Mouse (Mus musculus) activated CD4-positive, CD25-positive, alpha-beta regulatory T cell, adult 9 weeks (primary cell): ENCODE data around the gene Elane. TPM values are rescaled to one million over a fixed set of nuclear protein-coding genes. Genes with fewer than 3 reads are reported as not detected.

Experiments
- polyA plus RNA-seq: library from polyadenylated mRNA; unstranded; fragments of 100-300 nt; shearing (Covaris generic); gene quantifications from one replicate; pipeline ENCODE4 v1.2.1, GENCODE M21; 2017

Gene Elane
- polyA plus RNA-seq: not detected

DNA sequence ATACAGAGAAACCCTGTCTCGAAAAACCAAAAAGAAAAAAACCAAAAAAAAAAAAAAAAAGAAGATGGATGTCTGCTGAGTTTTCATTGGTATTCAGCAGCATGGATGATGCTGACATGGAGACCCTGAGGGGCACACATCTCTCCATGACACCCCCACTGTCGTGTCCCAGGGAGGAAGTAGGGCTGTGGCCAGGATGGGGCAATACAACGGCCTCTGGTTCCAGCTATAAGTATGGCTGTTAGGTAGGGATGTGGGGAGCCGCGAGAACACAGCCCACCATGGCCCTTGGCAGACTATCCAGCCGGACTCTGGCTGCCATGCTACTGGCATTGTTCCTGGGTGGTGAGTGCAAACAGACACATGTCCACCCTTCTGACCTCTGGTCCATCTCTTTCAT lies at the start of gene Elane:
Gene Elane (plus strand): TSS at position 194 of the 400 bp plus-strand sequence.

DNA sequence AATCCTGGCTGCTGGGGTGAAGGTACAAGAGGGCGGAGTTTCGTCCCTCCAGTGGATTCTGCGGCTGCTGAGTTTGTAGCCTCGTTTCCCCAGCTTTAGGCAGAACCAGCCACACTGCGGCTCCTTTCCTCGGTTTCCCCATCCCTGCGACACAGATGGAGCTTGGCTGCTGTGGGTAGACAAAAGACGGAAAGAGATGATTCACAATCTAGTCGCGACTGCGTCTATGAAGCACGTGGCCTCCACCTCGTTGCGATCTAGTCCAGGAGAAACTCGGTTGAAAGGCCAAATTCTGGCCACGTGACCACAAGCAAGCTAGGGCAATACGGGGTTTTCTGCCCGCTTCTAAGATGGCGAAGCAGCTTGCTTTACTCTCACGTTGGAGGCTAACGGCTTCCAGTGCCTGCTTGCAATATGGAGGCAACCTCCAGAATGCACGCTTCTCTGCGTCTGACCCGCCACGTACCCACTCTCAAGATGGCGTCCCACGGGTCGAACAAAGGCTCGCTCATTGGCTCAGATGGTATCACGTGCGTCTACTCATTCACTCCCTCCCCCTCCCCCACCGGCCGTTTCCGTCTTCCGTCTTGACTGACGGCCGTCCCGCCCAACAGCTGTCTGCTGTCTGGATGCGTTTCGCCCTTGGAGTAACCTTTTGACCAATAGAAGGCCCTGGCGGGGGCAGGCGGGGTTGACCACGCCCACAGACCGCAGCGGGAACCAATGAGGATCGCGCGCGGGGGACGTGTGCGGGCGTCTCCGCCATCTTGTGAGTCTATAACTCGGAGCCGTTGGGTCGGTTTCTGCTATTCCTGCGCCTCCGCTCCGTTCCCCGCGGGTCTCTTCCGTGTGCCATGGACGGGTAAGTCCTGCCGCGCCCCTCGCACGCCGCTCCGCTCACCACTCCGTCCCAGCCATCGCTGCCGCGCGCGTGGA lies 31.9 kb upstream of the Elane start, which contains the start of gene Ptbp1:
Gene Ptbp1 (plus strand): TSS at position 568 of the 936 bp plus-strand sequence.

DNA sequence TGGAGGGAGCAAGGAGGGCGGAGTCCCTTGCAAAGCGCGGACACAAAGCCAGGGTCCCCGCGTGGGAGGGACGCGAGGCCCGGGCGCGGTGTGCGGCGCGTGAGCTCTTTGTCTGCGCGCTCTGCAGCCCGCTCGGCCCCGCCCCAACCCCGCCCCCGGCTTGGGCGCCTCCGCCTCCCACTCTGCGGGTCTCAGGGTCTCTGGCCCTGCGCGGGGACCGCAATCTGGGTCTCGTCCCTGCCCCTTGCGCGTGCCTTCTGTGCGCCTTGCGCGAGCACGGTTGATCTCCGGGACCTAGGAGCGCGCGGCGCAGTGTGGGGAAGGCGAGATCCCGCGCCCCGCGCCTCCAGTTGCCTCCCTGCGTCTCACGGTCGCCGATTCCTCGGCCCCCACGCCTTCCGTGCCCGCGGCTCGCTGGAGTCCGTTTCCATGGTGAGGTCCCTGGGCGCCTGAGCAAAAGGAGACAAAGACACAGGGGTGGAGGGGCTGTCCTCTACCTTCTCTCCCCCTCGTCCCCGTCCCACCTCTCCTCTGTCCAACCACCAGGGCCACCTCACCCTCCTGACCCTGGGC lies 11.7 kb upstream of the Elane start, which contains the start of the genes Prtn3 and Plppr3:
Gene Prtn3 (plus strand): TSS at position 187 of the 573 bp plus-strand sequence.
Gene Plppr3 (minus strand): TSS at position 345 of the 573 bp plus-strand sequence.

DNA sequence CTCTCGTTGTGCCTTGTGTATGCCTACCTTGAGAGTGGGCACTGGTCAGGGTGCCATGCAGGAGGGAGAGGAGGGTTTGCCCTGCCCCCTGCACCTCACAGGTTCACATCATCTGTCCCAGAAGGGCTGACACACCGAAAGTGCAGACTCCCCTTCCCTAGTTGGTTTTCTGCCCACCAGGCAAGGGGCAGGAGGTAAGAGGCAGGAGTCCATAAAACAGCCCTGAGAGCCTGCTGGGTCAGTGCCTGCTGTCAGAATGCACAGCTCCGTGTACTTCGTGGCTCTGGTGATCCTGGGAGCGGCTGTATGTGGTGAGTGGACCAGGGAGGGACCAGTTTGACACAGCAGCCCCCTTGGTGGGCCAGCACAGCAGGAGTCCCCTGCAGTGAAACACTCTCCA lies 4.6 kb downstream of the Elane start, which contains the start of gene Cfd:
Gene Cfd (plus strand): TSS at position 184 of the 400 bp plus-strand sequence.

DNA sequence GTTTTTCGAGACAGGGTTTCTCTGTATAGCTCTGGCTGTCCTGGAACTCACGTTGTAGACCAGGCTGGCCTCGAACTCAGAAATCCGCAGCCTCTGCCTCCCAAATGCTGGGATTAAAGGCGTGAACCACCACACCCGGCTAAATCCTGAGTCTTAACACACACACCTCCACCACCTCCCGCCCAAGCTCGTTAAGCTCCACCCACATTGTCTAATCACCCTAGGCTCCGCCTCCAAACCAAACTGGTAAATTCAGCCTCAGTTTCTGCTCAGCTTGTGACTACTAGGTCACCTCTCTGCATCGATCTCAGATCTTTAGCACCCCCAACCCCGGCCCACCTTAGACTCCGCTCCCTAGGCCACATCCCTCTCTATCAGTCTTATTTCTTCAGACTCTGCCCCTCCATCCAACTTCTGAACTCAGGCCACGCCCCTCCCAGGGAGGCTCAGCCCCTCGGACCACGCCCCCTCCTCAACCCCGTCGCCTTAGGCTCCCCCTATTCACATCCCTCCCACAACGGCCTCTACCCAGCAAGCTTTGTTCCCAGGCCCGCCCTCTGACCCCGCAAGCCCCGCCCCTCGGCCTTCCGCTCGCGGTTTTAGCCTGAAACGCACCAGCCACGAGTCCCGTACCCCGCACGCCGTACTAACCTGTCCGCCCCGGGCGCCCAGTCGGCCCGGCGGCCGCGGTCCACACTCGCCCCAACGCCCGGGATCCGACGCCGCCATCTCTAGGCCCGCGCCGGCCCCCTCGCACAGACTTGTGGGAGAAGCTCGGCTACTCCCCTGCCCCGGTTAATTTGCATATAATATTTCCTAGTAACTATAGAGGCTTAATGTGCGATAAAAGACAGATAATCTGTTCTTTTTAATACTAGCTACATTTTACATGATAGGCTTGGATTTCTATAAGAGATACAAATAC lies 22.4 kb downstream of the Elane start, which contains the start of gene Med16:
Gene Med16 (minus strand): TSS at position 757 of the 925 bp plus-strand sequence.

DNA sequence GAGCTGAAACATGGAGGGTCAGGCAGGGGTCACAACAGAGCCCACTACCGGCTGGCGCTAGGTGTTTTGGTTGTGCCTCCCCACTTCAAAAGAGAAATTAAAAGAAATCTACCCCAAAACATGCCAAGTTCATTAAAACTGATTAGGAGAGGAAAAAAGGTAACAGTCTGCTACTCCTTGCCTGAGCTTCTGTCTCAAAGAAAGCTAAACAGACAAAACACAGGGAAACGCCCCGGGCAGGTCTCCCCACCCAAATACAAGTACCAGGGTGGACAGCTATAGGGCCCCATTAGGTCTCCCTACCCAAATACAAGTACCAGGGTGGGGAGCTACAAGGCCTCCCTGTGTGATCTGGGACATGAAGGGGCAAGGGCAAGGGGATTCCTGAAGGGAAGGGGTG lies 24.5 kb downstream of the Elane start, which contains the start of gene Gm26602:
Gene Gm26602 (plus strand): TSS at position 301 of the 400 bp plus-strand sequence.

DNA sequence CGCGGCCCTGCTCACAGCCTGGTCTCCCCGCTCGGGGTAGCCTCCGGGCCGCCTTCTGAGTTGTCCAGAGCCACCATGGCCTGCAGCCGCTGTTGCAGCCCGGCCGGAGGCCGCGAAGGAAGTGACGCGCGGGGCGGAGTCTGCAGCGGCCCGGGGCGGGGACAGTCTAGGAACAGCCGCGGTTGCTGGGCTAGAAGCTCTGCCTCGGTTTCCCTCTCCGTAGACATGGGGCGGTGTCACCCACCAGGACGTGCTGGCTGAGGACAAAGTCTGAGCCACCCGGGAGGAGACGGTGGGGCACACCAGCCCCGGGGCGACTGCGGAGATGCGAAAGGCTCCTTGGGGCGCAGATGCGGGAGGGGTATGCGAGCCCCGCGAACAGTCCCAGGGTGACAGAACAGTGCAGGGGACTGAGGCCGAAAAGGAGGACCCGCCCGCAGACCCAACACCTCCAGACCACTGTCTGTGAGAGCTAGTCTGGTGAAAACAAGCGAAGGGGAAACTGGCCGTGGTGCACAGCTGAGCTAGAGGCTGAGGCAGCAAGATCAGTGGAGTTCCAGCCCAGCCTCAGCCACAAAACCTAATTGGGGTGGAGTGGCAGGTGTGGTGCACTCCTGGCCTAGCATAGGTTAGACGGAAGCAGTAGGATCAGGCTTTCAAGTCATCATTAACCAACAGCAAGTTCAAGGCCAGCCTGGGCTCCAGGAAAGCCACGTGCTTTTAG lies 30.9 kb downstream of the Elane start, which contains the start of gene Kiss1r:
Gene Kiss1r (plus strand): TSS at position 164 of the 724 bp plus-strand sequence.

DNA sequence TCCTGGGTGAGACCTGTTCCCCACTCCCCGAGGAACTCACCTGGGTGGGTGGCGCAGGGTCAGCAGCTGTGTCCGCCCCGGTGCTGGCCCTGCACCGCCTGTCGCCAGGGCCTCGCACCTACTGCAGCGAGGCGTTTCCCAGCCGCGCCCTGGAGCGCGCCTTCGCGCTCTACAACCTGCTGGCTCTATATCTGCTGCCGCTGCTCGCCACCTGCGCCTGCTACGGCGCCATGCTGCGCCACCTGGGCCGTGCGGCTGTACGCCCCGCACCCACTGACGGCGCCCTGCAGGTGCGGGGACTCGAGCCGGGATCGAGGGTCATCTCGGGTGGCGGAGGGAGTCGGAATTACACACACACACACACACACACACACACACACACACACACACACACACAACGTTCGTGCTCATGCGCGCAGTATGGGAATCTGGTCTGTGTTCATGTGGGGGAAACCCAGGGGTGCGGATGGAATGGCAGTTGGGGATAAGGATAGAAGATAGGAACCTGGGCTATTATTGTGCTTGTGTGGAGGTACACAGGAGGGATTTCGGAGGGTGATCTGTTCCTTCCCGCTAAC lies 35.0 kb downstream of the Elane start, which contains the start of gene R3hdm4:
Gene R3hdm4 (minus strand): TSS at position 251 of the 578 bp plus-strand sequence.

DNA sequence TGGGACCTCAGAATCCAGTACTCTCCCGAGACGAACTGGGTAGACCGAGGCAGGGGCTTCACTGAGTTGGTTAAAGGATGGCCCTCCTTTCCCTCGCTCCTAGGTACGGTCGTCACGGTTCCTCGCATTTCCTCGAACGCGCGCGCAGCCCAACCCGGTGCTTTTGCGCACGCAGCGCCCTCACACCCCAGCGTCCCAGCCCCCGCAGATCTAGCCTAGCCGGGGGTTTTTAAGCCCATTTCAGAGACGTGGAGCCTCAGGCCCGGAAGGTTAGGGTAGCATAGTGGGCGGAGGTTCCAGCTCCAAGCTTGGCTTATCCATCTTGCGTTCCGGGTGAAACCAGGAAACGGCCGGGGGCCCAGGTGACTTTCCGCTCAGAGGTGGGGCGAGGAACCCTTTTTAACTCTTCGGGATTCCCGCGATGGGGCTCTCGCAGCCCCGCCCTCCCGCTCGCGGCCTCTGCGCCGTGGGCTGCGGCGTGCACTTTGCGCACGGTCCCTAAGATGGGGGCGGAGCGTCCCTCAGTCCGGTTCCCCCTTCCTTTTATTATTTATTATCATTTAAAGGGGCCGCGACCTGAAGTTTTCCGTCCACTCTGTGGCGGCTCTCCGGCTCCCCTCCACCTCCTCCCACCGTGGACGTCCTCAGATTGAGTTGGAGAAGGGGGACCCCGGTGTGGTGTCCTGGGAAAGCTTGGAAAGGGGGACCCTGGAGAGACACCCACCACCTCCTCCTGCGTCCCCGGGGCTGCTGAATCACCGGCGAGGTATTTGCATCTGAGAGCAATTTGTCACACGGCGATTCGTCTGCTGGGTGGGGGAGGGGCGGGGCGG lies 40.7 kb downstream of the Elane start, which contains the start of gene Arid3a:
Gene Arid3a (plus strand): TSS at position 553 of the 833 bp plus-strand sequence.

Other genes starting within 250 kb of the Elane start
- gene Shc2, start 248.3 kb upstream of the Elane start, polyA plus RNA-seq: not detected
- gene Odf3l2, start 240.5 kb upstream of the Elane start, polyA plus RNA-seq: not detected
- not detected for gene Madcam1, start 221.7 kb upstream of the Elane start, polyA plus RNA-seq
- 46.7 TPM for gene Tpgs1, start 216.9 kb upstream of the Elane start, polyA plus RNA-seq
- gene Cdc34, start 204.1 kb upstream of the Elane start, polyA plus RNA-seq: 14.7 TPM
- 0.71 TPM for gene Gzmm, start 197.2 kb upstream of the Elane start, polyA plus RNA-seq
- 281 TPM for gene Bsg, start 181.8 kb upstream of the Elane start, polyA plus RNA-seq
- not detected for gene Hcn2, start 169.6 kb upstream of the Elane start, polyA plus RNA-seq
- gene Polrmt, start 139.7 kb upstream of the Elane start, polyA plus RNA-seq: 46.0 TPM
- gene Fgf22, start 131.2 kb upstream of the Elane start, polyA plus RNA-seq: not detected
- gene Rnf126, start 119.3 kb upstream of the Elane start, polyA plus RNA-seq: 5.1 TPM
- gene Fstl3, start 109.0 kb upstream of the Elane start, polyA plus RNA-seq: 0.68 TPM
- not detected for gene Prss57, start 95.3 kb upstream of the Elane start, polyA plus RNA-seq
- 0.38 TPM for gene Palm, start 92.7 kb upstream of the Elane start, polyA plus RNA-seq
- gene Misp, start 65.3 kb upstream of the Elane start, polyA plus RNA-seq: not detected
- 322 TPM for gene Ptbp1, start 31.8 kb upstream of the Elane start, polyA plus RNA-seq
- gene Prtn3, start 11.8 kb upstream of the Elane start, polyA plus RNA-seq: not detected
- gene Plppr3, start 11.6 kb upstream of the Elane start, polyA plus RNA-seq: 3.9 TPM
- not detected for gene Cfd, start 4.6 kb downstream of the Elane start, polyA plus RNA-seq
- 20.7 TPM for gene Med16, start 22.7 kb downstream of the Elane start, polyA plus RNA-seq
- 15.2 TPM for gene Gm26602, start 24.6 kb downstream of the Elane start, polyA plus RNA-seq
- 0.28 TPM for gene Kiss1r, start 30.7 kb downstream of the Elane start, polyA plus RNA-seq
- gene R3hdm4, start 35.0 kb downstream of the Elane start, polyA plus RNA-seq: 208 TPM
- gene Arid3a, start 40.8 kb downstream of the Elane start, polyA plus RNA-seq: 12.7 TPM
- 78.4 TPM for gene Wdr18, start 73.9 kb downstream of the Elane start, polyA plus RNA-seq
- gene Grin3b, start 84.5 kb downstream of the Elane start, polyA plus RNA-seq: not detected
- gene Tmem259, start 98.1 kb downstream of the Elane start, polyA plus RNA-seq: 6.6 TPM
- 1,121 TPM for gene Cnn2, start 102.3 kb downstream of the Elane start, polyA plus RNA-seq
- gene Abca7, start 110.2 kb downstream of the Elane start, polyA plus RNA-seq: 76.2 TPM
- 886 TPM for gene Arhgap45, start 130.4 kb downstream of the Elane start, polyA plus RNA-seq
- gene Polr2e, start 153.5 kb downstream of the Elane start, polyA plus RNA-seq: 193 TPM
- gene Gpx4, start 160.9 kb downstream of the Elane start, polyA plus RNA-seq: 519 TPM
- gene Sbno2, start 219.3 kb downstream of the Elane start, polyA plus RNA-seq: 66.2 TPM
- gene Stk11, start 229.6 kb downstream of the Elane start, polyA plus RNA-seq: 13.7 TPM